Mouse (Mus musculus) testis, adult 2 months (tissue): ENCODE measurements around the gene Prpf6.

ENCODE experiments used
- CTCF ChIP-seq: fragments of 200-500 bp; IDR thresholded peaks from 2 replicates; pipeline ENCODE4 v1.5.1; 2012; ENCODE audit warnings: low read depth, mild to moderate bottlenecking, inconsistent platforms, low read length, moderate library complexity; ENCODE audit not compliant: control insufficient read depth, insufficient read depth, insufficient replicate concordance
- POLR2A ChIP-seq: fragments of 200-500 bp; IDR thresholded peaks from 2 replicates; pipeline ENCODE4 v1.6.1; 2012; ENCODE audit warnings: low read depth, mild to moderate bottlenecking, inconsistent platforms, low read length, moderate library complexity; ENCODE audit not compliant: control insufficient read depth

DNA sequence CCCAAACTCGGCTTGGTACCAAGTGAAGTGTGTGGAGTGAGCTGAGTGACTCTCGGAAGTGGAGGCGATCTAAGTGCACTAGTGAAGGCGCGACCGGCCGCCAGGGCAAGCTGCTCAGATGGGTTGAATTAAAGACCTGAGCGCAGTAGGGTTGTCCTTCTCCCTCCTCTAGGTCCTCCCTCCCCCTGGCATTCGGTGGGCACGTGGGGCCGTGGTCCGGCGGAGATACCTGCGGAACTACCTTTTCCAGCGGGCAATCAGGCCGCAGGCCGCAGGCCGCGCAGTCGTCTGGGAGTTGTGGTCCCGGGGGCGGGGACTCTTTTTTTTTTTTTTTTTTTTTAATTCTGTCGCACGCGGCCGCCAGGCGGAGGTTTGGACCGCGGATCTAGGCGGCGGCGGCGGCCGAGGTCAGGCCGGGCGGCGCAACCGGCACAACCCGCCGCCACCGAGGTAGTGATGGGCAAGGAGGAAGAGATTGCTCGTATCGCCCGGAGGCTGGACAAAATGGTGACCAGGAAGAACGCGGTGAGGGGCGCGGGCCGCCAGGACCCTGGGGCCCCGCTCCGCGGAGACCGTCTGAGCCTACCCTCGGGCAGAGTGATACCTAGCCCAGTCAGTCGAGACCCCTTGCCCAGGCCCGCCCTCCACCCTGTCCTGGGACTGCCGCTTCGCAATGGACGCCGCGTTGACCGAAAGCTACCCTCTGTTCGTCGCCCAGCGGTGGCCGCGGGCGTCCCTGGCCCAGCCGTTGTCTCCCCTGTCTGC, 88.5 kb downstream of the Prpf6 start, which contains the start of gene Tcea2:
- TF ChIP-seq CTCF = no peak; the same call in 1 of the 2 replicates
- TF ChIP-seq POLR2A = no peak
